Comparison of ENCODE assay signal across 9 mouse cellular contexts in genomic region chr8:45454426-45454825, GRCm38 (mm10). TPM values are rescaled to one million over a fixed set of nuclear protein-coding genes. Genes with fewer than 3 reads are reported as not detected.
DNase-seq lines count a peak whose midpoint lies in the region; ATAC-seq and TF ChIP-seq lines count a peak whose summit lies in the region.
"Had no signal": no experiment of that assay in that cellular context is flagged by ENCODE, and none has a peak within 500 bp of the region (broad histone marks: within the 10 kb centered on the region; RNA-seq: fewer than 3 reads in every experiment).

No protein-coding gene starts in this region.

- TF ChIP-seq CTCF in forebrain, postnatal 0 days (IDR thresholded peaks at IDR 0.05; ENCODE audit: low read depth): peak; percentile 94

- H3K4me3 ChIP-seq in heart, embryonic 11.5 days (ENCODE audit: low read depth, low read length): no peak overlapping the region
- H3K4me3 ChIP-seq in forebrain, postnatal 0 days (ENCODE audit: low read depth, low read length): no peak overlapping the region
- no peak overlapping the region for H3K4me3 ChIP-seq in hindbrain, embryonic 14.5 days (replicated peaks; ENCODE audit: low read length)

- no peak overlapping the region for H3K4me2 ChIP-seq in heart, embryonic 11.5 days
- no peak overlapping the region for H3K4me2 ChIP-seq in forebrain, postnatal 0 days (ENCODE audit: low read depth)
- no peak overlapping the region for H3K4me2 ChIP-seq in hindbrain, embryonic 14.5 days (replicated peaks)

- peak; percentile 59 to 76 for DNase-seq in heart, adult 18-20 months
- DNase-seq in cerebellum, adult 11 months: peak; percentile 24
- peak; percentile 88 for DNase-seq in forebrain, postnatal 0 days
- DNase-seq in hindbrain, embryonic 14.5 days (ENCODE audit: low spot score): peak; percentile 89
- DNase-seq in layer of hippocampus, adult 9-11 months: peak; percentile 74
- peak; percentile 25 to 49 for DNase-seq in lung, postnatal 4 days
- peak; percentile 34 for DNase-seq in right cerebral cortex, postnatal 25 days

- H3K9me3 ChIP-seq in heart, embryonic 11.5 days (replicated peaks; ENCODE audit: control insufficient read depth, low read length): no peaks in the 10 kb centered on the region
- no peaks in the 10 kb centered on the region for H3K9me3 ChIP-seq in forebrain, postnatal 0 days (ENCODE audit: low read length)
- H3K9me3 ChIP-seq in hindbrain, embryonic 14.5 days (ENCODE audit: control insufficient read depth, low read length): no peaks in the 10 kb centered on the region

- H3K27ac ChIP-seq in heart, embryonic 11.5 days (ENCODE audit: low read depth, low read length): no peak overlapping the region
- H3K27ac ChIP-seq in forebrain, postnatal 0 days (ENCODE audit: low read depth, low read length): no peak overlapping the region
- no peak overlapping the region for H3K27ac ChIP-seq in hindbrain, embryonic 14.5 days

- 49% methylated on average over 6 of the region's 6 CpGs for WGBS in heart, embryonic 11.5 days (ENCODE audit: insufficient replicate concordance)
- WGBS in forebrain, postnatal 0 days: 60% methylated on average over 6 of the region's 6 CpGs
- 64% methylated on average over 6 of the region's 6 CpGs for WGBS in hindbrain, embryonic 14.5 days

- no peak overlapping the region for H3K9ac ChIP-seq in heart, embryonic 11.5 days (ENCODE audit: low read depth, low read length)
- H3K9ac ChIP-seq in forebrain, postnatal 0 days: no peak overlapping the region
- H3K9ac ChIP-seq in hindbrain, embryonic 14.5 days: no peak overlapping the region

- H3K36me3 ChIP-seq in heart, embryonic 11.5 days (ENCODE audit: control insufficient read depth, insufficient read depth, low read length): no peaks in the 10 kb centered on the region
- no peaks in the 10 kb centered on the region for H3K36me3 ChIP-seq in forebrain, postnatal 0 days (ENCODE audit: insufficient read depth)
- no peaks in the 10 kb centered on the region for H3K36me3 ChIP-seq in hindbrain, embryonic 14.5 days (replicated peaks; ENCODE audit: control insufficient read depth, insufficient read depth)
- H3K36me3 ChIP-seq: G1E had no signal

- ATAC-seq in heart, embryonic 11.5 days (replicated peaks; ENCODE audit: insufficient number of reproducible peaks, low FRiP score, low TSS enrichment): no peak
- ATAC-seq in forebrain, postnatal 0 days: peak; percentile 90
- peak; percentile 77 for ATAC-seq in hindbrain, embryonic 14.5 days (ENCODE audit: low FRiP score)

- no peaks in the 10 kb centered on the region for H3K4me1 ChIP-seq in heart, embryonic 11.5 days (ENCODE audit: control insufficient read depth, insufficient read depth, low read length)
- H3K4me1 ChIP-seq in forebrain, postnatal 0 days (ENCODE audit: insufficient read depth): no peaks in the 10 kb centered on the region
- H3K4me1 ChIP-seq in hindbrain, embryonic 14.5 days (replicated peaks; ENCODE audit: control insufficient read depth, insufficient read depth, low read length): no peaks in the 10 kb centered on the region

- H3K27me3 ChIP-seq in heart, embryonic 11.5 days (ENCODE audit: control insufficient read depth, insufficient read depth, low read length): no peaks in the 10 kb centered on the region
- no peaks in the 10 kb centered on the region for H3K27me3 ChIP-seq in forebrain, postnatal 0 days (ENCODE audit: insufficient read depth, low read length)
- no peaks in the 10 kb centered on the region for H3K27me3 ChIP-seq in hindbrain, embryonic 14.5 days (ENCODE audit: control insufficient read depth, insufficient read depth, low read length)

RNA-seq across cellular contexts. Expression of gene Tlr3, which starts 43.5 kb away (rescaled TPM):
- 1 to 10 TPM; 6.2 to 7.8 TPM for total RNA-seq in heart, adult 18-20 months (2021)
- 1.8 and 1.9 TPM in 2 replicates for polyA plus RNA-seq in heart, embryonic 11.5 days (2014; fragmentation: Nextera tagmentation; extraction: Ambion mirVana)
- total RNA-seq in forebrain, postnatal 0 days (2014; rRNA removed): 0.95 and 1.3 TPM in 2 replicates
- 1.1 and 1.3 TPM in 2 replicates for polyA plus RNA-seq in forebrain, postnatal 0 days (2015; fragmentation: Nextera tagmentation; extraction: Ambion mirVana)
- 1.7 and 2.5 TPM in 2 replicates for polyA plus RNA-seq in hindbrain, embryonic 14.5 days (2014; fragmentation: Nextera tagmentation; extraction: Ambion mirVana)
- polyA plus RNA-seq: G1E had no signal

RNA-seq across cellular contexts. Expression of gene Sorbs2, which starts 53.2 kb away (rescaled TPM):
- total RNA-seq in heart, adult 18-20 months (2021): 100 to 1,000 TPM; 568 to 575 TPM
- polyA plus RNA-seq in heart, embryonic 11.5 days (2014; fragmentation: Nextera tagmentation; extraction: Ambion mirVana): 325 and 363 TPM in 2 replicates
- 66.9 and 88.8 TPM in 2 replicates for total RNA-seq in forebrain, postnatal 0 days (2014; rRNA removed)
- polyA plus RNA-seq in forebrain, postnatal 0 days (2015; fragmentation: Nextera tagmentation; extraction: Ambion mirVana): 20.8 and 33.2 TPM in 2 replicates
- polyA plus RNA-seq in hindbrain, embryonic 14.5 days (2014; fragmentation: Nextera tagmentation; extraction: Ambion mirVana): 65.0 and 69.1 TPM in 2 replicates
- polyA plus RNA-seq: G1E had no signal

Comparison
In these comparisons a context has a peak if more than half of its experiments do, and no peak if none do; other contexts are left out.
1. DNase-seq: peak in every context shown above with its lines; median percentile 89 in hindbrain, embryonic 14.5 days; 88 in forebrain, postnatal 0 days; 74 in layer of hippocampus, adult 9-11 months; 68 in heart, adult 18-20 months; 37 in lung, postnatal 4 days; 34 in right cerebral cortex, postnatal 25 days; 24 in cerebellum, adult 11 months.